Mouse (Mus musculus): ENCODE data around the gene Epha6. TPM values are rescaled to one million over a fixed set of nuclear protein-coding genes. Genes with fewer than 3 reads are reported as not detected.

Epha6 gene
- 0.16 and 0.29 TPM in 2 replicates for polyA plus RNA-seq (2015; fragmentation: Nextera tagmentation; extraction: Ambion mirVana)

- peaks cover 23% of the 10 kb centered on the region for H3K27me3 ChIP-seq (replicated peaks; ENCODE audit: control insufficient read depth, insufficient read depth, low read length)
- no peak within 1 kb of the TSS; the same call in 1 of the 2 replicates for H3K9ac ChIP-seq (ENCODE audit: low read depth, low read length)
- H3K4me1 ChIP-seq (ENCODE audit: control insufficient read depth, insufficient read depth, low read length): peaks cover 11% of the 10 kb centered on the region
- ATAC-seq: peak; percentile 46; the same call in 1 of the 2 replicates
- no peaks in the 10 kb centered on the region for H3K9me3 ChIP-seq (ENCODE audit: control insufficient read depth, low read length)
- 1% methylated on average over 42 of the region's 45 CpGs for WGBS
- H3K4me2 ChIP-seq (ENCODE audit: low read depth, low read length): peak within 1 kb of the TSS; percentile 59
- H3K27ac ChIP-seq (ENCODE audit: low read length): no peak within 1 kb of the TSS
- H3K4me3 ChIP-seq (ENCODE audit: low read length): peak within 1 kb of the TSS; percentile 37
- H3K36me3 ChIP-seq (ENCODE audit: control insufficient read depth, insufficient read depth, low read length): no peaks in the 10 kb centered on the region
Observed at GRCm38 (mm10) chr16:60605061-60605831, at the start of gene Epha6. TSS of gene Epha6 (minus strand) at chr16:60605531.

- no peak overlapping the region for H3K27ac ChIP-seq (ENCODE audit: low read length)
- ATAC-seq: no peak
- no peaks in the 10 kb centered on the region for H3K27me3 ChIP-seq (replicated peaks; ENCODE audit: control insufficient read depth, insufficient read depth, low read length)
- no peaks in the 10 kb centered on the region for H3K9me3 ChIP-seq (ENCODE audit: control insufficient read depth, low read length)
- no peak overlapping the region for H3K4me2 ChIP-seq (ENCODE audit: low read depth, low read length)
- H3K9ac ChIP-seq (ENCODE audit: low read depth, low read length): no peak overlapping the region
- H3K4me3 ChIP-seq (ENCODE audit: low read length): no peak overlapping the region
- no peaks in the 10 kb centered on the region for H3K4me1 ChIP-seq (ENCODE audit: control insufficient read depth, insufficient read depth, low read length)
- H3K36me3 ChIP-seq (ENCODE audit: control insufficient read depth, insufficient read depth, low read length): no peaks in the 10 kb centered on the region
Observed at GRCm38 (mm10) chr16:60651716-60652115, 46.4 kb upstream of the Epha6 start.

DNA sequence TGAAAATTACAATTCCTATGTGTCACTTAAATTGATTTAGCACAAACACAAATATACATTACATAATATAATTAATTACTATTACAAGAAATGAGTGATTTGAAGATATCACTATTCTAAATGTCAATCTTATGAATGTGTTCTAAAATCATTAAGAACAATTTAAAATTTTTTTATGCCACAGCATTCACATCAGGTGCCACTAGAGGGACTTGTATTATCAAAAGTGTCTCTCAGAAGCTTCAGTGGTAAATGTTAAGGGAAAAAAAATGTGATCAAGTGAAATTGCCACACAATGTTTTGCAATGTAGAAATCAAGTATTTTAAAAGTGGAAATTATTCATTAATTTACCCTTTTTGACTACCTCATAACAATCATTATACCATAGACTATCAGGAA is 22.8 kb upstream of the Epha6 start:
- Histone ChIP-seq H3K27me3 (replicated peaks; ENCODE audit: control insufficient read depth, insufficient read depth, low read length) (no peaks in the 10 kb centered on the region), H3K9me3 (ENCODE audit: control insufficient read depth, low read length) (no peaks in the 10 kb centered on the region), H3K27ac (ENCODE audit: low read length) (no peak overlapping the region), H3K36me3 (ENCODE audit: control insufficient read depth, insufficient read depth, low read length) (no peaks in the 10 kb centered on the region), H3K4me2 (ENCODE audit: low read depth, low read length) (no peak overlapping the region), H3K9ac (ENCODE audit: low read depth, low read length) (no peak overlapping the region), H3K4me3 (ENCODE audit: low read length) (no peak overlapping the region), H3K4me1 (ENCODE audit: control insufficient read depth, insufficient read depth, low read length) (no peaks in the 10 kb centered on the region)
- ATAC-seq: no peak

GRCm38 (mm10) chr16:60605832-60606583 is 677 bp upstream of the Epha6 start:
- WGBS: under 1% methylated on average over 38 of the region's 38 CpGs
- H3K27me3 ChIP-seq (replicated peaks; ENCODE audit: control insufficient read depth, insufficient read depth, low read length): peaks cover 23% of the 10 kb centered on the region
- H3K27ac ChIP-seq (ENCODE audit: low read length): no peak overlapping the region
- peak overlapping the region; percentile 37 for H3K4me3 ChIP-seq (ENCODE audit: low read length)
- peak; percentile 89 for ATAC-seq
- H3K9ac ChIP-seq (ENCODE audit: low read depth, low read length): no peak overlapping the region
- no peaks in the 10 kb centered on the region for H3K36me3 ChIP-seq (ENCODE audit: control insufficient read depth, insufficient read depth, low read length)
- no peaks in the 10 kb centered on the region for H3K9me3 ChIP-seq (ENCODE audit: control insufficient read depth, low read length)
- H3K4me2 ChIP-seq (ENCODE audit: low read depth, low read length): peak overlapping the region; percentile 59
- peaks cover 11% of the 10 kb centered on the region for H3K4me1 ChIP-seq (ENCODE audit: control insufficient read depth, insufficient read depth, low read length)

DNA sequence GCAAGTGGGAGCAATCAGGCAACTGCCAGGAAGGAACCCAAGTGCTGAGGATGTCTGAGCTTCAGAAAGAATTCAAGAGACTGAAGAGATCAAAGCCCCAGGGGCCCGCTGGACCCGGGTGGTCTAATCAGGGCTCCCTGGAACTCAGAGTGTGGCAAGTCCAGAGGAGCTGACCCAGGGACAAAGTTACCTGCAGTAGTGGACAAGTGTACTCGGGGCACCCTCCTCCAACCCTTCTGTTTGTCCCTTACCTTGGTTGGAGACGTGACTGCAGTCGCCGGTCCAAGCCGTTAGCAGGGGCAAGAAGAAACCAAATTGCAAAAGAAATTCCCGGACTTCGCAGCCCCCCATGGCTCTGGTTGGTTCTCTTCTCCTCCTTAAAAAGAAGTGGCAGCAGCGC is 718 bp downstream of the Epha6 start:
- Histone ChIP-seq H3K27ac (ENCODE audit: low read length) (no peak overlapping the region), H3K4me3 (ENCODE audit: low read length) (peak overlapping the region; percentile 37), H3K9ac (ENCODE audit: low read depth, low read length) (no peak overlapping the region), H3K4me1 (ENCODE audit: control insufficient read depth, insufficient read depth, low read length) (peaks cover 11% of the 10 kb centered on the region), H3K36me3 (ENCODE audit: control insufficient read depth, insufficient read depth, low read length) (no peaks in the 10 kb centered on the region), H3K4me2 (ENCODE audit: low read depth, low read length) (peak overlapping the region; percentile 59), H3K27me3 (replicated peaks; ENCODE audit: control insufficient read depth, insufficient read depth, low read length) (peaks cover 23% of the 10 kb centered on the region), H3K9me3 (ENCODE audit: control insufficient read depth, low read length) (no peaks in the 10 kb centered on the region)
- no peak for ATAC-seq
- WGBS: 1% methylated on average over 10 of the region's 10 CpGs

DNA sequence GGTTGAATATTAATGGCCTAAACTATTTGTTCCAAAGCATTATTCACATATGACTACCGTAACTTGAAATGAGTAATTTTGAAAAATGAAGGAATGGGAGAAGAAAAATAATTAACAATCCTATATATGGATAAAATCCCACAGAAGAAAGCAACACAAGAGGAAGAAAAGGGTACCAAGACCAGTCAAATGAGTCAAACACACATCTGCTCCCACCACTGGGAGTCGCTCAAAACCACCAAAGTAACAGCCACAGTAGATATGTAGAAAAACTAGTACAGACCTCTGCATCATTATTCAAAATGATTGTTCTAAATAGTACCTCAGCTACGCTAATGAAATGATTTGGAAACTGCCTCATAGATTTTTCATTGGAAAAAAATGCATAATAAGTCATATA is 20.0 kb downstream of the Epha6 start:
- ATAC-seq: no peak
- no peak overlapping the region for H3K4me3 ChIP-seq (ENCODE audit: low read length)
- no peak overlapping the region for H3K4me2 ChIP-seq (ENCODE audit: low read depth, low read length)
- no peaks in the 10 kb centered on the region for H3K27me3 ChIP-seq (replicated peaks; ENCODE audit: control insufficient read depth, insufficient read depth, low read length)
- H3K9me3 ChIP-seq (ENCODE audit: control insufficient read depth, low read length): no peaks in the 10 kb centered on the region
- no peak overlapping the region for H3K27ac ChIP-seq (ENCODE audit: low read length)
- WGBS: 81% methylated on average over 3 of the region's 3 CpGs
- no peaks in the 10 kb centered on the region for H3K4me1 ChIP-seq (ENCODE audit: control insufficient read depth, insufficient read depth, low read length)
- no peaks in the 10 kb centered on the region for H3K36me3 ChIP-seq (ENCODE audit: control insufficient read depth, insufficient read depth, low read length)
- H3K9ac ChIP-seq (ENCODE audit: low read depth, low read length): no peak overlapping the region

DNA sequence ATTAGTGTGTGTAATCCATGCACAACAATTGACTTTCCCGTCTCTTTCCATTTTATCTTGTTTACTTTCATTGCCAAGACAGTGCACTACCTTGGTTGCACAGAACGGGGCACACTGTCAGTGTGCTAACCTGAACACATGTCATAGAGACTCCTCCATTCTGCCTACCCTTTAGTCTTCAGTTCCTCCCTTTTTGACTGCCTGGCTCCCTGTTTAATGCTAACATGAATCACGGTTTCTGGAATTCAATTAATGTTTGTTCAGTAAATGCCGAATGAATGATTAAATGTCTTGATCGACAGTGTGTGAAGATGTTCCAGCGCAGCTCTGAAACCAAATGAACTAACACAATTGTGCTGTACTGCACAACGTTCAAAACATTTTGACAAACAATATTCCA is 20.6 kb downstream of the Epha6 start:
- Histone ChIP-seq H3K9ac (ENCODE audit: low read depth, low read length) (no peak overlapping the region), H3K27me3 (replicated peaks; ENCODE audit: control insufficient read depth, insufficient read depth, low read length) (no peaks in the 10 kb centered on the region), H3K36me3 (ENCODE audit: control insufficient read depth, insufficient read depth, low read length) (no peaks in the 10 kb centered on the region), H3K27ac (ENCODE audit: low read length) (no peak overlapping the region), H3K4me3 (ENCODE audit: low read length) (no peak overlapping the region), H3K9me3 (ENCODE audit: control insufficient read depth, low read length) (no peaks in the 10 kb centered on the region), H3K4me1 (ENCODE audit: control insufficient read depth, insufficient read depth, low read length) (no peaks in the 10 kb centered on the region), H3K4me2 (ENCODE audit: low read depth, low read length) (no peak overlapping the region)
- WGBS: 82% methylated on average over 7 of the region's 7 CpGs
- ATAC-seq: no peak

DNA sequence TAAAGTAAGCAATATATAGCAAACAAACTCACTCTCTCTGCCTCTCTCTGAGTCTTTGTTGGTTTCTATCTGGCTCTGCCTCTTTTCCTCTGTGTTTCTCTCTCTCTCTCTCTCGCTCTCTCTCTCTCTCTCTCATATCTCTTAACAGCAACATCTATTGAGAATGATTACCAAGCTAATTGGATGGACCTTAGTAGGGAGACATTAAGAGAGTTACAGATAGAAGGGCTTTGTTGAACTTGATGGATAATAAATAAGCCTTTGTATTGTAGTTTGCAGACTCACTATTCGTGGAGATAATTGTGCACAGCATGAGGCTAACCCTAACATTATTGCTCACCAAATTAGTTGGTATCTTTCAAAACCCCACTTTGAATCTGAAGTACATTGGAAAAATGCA is 34.8 kb downstream of the Epha6 start:
- H3K9me3 ChIP-seq (ENCODE audit: control insufficient read depth, low read length): no peaks in the 10 kb centered on the region
- WGBS: 68% methylated on average over 2 of the region's 2 CpGs

GRCm38 (mm10) chr16:60544385-60544784 is 60.9 kb downstream of the Epha6 start:
- Histone ChIP-seq H3K4me2 (ENCODE audit: low read depth, low read length) (no peak overlapping the region), H3K9ac (ENCODE audit: low read depth, low read length) (no peak overlapping the region), H3K9me3 (ENCODE audit: control insufficient read depth, low read length) (no peaks in the 10 kb centered on the region), H3K4me3 (ENCODE audit: low read length) (no peak overlapping the region), H3K4me1 (ENCODE audit: control insufficient read depth, insufficient read depth, low read length) (no peaks in the 10 kb centered on the region), H3K27me3 (replicated peaks; ENCODE audit: control insufficient read depth, insufficient read depth, low read length) (no peaks in the 10 kb centered on the region), H3K36me3 (ENCODE audit: control insufficient read depth, insufficient read depth, low read length) (no peaks in the 10 kb centered on the region), H3K27ac (ENCODE audit: low read length) (no peak overlapping the region)
- WGBS: 58% methylated on average over 4 of the region's 4 CpGs
- no peak for ATAC-seq

More for the DNA sequence above, 34.8 kb downstream of the Epha6 start:
- Histone ChIP-seq H3K27ac (ENCODE audit: low read length) (no peak overlapping the region), H3K4me3 (ENCODE audit: low read length) (no peak overlapping the region), H3K27me3 (replicated peaks; ENCODE audit: control insufficient read depth, insufficient read depth, low read length) (no peaks in the 10 kb centered on the region), H3K36me3 (ENCODE audit: control insufficient read depth, insufficient read depth, low read length) (no peaks in the 10 kb centered on the region), H3K9ac (ENCODE audit: low read depth, low read length) (no peak overlapping the region), H3K4me1 (ENCODE audit: control insufficient read depth, insufficient read depth, low read length) (no peaks in the 10 kb centered on the region), H3K4me2 (ENCODE audit: low read depth, low read length) (no peak overlapping the region)
- ATAC-seq: no peak

All from intestine, embryonic 16.5 days (tissue).